Mouse (Mus musculus) inflammation-experienced regulatory T-cells, adult 6 months (primary cell): ENCODE results near the gene Clec4f. TPM values are rescaled to one million over a fixed set of nuclear protein-coding genes. Genes with fewer than 3 reads are reported as not detected.
A peak's percentile ranks its signal among the peaks of the same experiment; 100 is the strongest.

Experiments used
- ATAC-seq: one replicate; pipeline ENCODE4 v1.8.0; 2017
- polyA plus RNA-seq, 3 experiments: library from polyadenylated mRNA; unstranded; fragments of 100-300 nt; shearing (Covaris generic); gene quantifications; one replicate each; pipeline ENCODE4 v1.2.1; 2017

The Clec4f gene
- polyA plus RNA-seq, 3 experiments from 2014 or later = not detected

DNA sequence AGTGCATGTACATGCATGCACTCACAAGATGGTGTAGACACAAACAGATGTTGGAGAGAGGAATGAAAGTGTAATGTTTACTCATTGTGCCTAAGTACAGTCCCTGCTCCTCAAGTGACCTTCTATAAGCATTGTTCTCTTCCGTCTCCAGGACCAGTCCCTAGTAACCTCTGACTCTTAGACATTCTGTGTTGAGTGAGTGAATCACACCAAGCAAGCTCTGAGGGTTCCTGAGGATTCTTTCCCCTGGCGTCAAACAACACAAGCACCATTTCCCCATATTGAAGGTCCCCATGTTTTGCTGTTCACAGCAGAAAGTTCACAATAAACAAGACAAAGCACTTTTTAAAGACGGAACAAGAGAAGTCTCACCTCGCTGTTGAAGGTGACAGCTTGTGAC is 24.2 kb downstream of the Clec4f start:
- no peak for ATAC-seq

GRCm38 (mm10) chr6:83626781-83627180 is 29.2 kb downstream of the Clec4f start:
- ATAC-seq = no peak

- no peak for ATAC-seq
Observed at GRCm38 (mm10) chr6:83619955-83620354, 36.0 kb downstream of the Clec4f start.

DNA sequence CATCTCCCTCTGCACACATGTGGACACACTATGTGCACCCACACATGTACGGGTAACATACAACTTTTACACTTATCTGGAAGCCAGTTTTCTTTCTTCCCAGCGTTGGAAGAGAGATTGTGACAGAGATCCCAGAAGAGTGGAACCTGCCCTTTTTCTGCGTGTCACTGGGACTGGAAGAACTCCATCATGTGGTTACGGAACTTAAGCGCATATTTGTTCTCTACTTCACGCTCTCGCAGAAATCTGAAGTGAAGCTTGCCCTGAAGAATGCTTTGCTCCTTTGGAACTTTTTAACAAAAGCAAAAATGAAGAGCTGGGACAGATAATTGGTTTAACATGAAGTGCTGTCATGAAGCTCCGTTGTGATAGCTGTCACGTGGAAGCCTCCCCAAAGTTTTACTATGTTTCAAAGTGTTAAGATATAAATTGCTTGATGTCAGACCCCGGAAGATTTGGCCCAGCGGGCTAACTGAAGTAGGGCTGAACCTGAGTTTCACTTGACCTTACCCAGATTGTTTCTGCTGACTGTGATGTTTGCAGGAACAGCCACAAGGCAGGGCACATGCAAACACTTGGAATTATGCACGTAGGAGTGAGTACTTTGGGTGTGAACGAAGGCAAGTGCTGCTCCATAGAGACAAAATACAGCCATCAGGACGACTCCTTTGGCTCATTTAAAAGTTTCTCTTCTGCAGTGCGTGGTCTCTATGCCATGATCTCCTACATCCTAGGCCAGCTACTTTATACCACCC is 38.2 kb downstream of the Clec4f start:
- no peak for ATAC-seq

- no peak for ATAC-seq
Observed at GRCm38 (mm10) chr6:83616512-83616911, 39.5 kb downstream of the Clec4f start.

GRCm38 (mm10) chr6:83614469-83614868 is 41.5 kb downstream of the Clec4f start:
- no peak for ATAC-seq

- ATAC-seq = no peak
Observed at GRCm38 (mm10) chr6:83612976-83613375, 43.0 kb downstream of the Clec4f start.

GRCm38 (mm10) chr6:83599636-83600174 is 56.3 kb downstream of the Clec4f start:
- no peak for ATAC-seq

DNA sequence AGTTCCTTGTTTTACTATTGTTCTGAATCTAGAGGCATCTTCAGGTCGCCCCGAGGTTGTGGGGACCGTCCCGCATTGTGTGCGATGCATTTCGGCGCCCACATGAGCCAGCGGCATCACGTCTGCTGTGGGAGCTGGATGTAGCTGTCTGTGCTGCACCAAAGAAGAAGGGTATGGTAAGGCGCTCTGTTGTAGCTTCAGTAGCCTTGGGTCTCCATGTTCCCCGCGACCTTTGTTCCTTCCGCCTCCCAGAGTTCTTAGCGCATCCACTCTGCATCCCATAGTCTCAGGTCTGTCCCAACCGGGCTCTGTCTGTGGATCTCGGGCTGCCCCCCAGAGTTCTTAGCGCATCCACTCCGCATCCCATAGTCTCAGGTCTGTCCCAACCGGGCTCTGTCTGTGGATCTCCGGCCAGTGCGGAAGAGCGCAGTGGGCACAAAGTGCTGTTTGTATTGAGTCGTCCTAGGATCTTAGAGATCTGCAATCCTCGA is 56.9 kb downstream of the Clec4f start:
- ATAC-seq = no peak

DNA sequence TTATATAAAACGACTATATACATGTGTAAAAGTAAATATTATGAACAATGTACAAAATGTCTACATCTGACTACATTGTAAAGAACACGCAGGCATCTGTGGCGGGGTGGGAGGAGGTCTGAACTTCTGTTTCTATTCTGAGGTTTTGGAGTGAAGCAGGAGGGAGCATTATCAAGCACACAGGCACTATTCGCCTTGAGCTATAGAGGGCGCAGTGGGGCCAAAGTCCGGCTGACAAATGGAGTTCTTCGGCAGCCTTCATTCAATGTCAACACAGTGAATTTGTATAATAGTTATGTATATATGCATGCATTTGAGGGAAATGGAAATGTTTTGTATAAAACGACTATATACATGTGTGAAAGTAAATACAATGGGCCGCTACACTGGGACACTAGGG is 57.3 kb downstream of the Clec4f start:
- ATAC-seq = peak; percentile 68

GRCm38 (mm10) chr6:83597988-83598387 is 58.0 kb downstream of the Clec4f start:
- ATAC-seq = no peak

GRCm38 (mm10) chr6:83595035-83595434 is 61.0 kb downstream of the Clec4f start:
- ATAC-seq = no peak

Other genes starting within 250 kb of the Clec4f start
- gene Tet3, start 197.1 kb downstream of the Clec4f start, polyA plus RNA-seq = 10 to 100 TPM; 13.2 to 19.4 (median 18.7) TPM
- 100 to 1,000 TPM in 1 of 3 experiments, 10 to 100 TPM in 2; 60.1 to 100 (median 87.6) TPM for gene Dguok, start 149.2 kb downstream of the Clec4f start, polyA plus RNA-seq
- gene Actg2, start 119.9 kb downstream of the Clec4f start, polyA plus RNA-seq = 10 to 100 TPM; 25.8 to 52.0 (median 35.3) TPM
- gene Stambp, start 83.5 kb downstream of the Clec4f start, polyA plus RNA-seq = 10 to 100 TPM; 30.8 to 48.3 (median 33.1) TPM
- gene Cd207, start 21.7 kb upstream of the Clec4f start, polyA plus RNA-seq = not detected
- 1 to 10 TPM in 1 of 3 experiments, not detected in 2; 1.3 TPM for gene Vax2, start 55.1 kb upstream of the Clec4f start, polyA plus RNA-seq
- not detected for gene Atp6v1b1, start 86.8 kb upstream of the Clec4f start, polyA plus RNA-seq
- gene Ankrd53, start 106.5 kb upstream of the Clec4f start, polyA plus RNA-seq = under 1 TPM in 1 of 3 experiments, not detected in 2; 0.29 TPM
- 100 to 1,000 TPM in 1 of 3 experiments, 10 to 100 TPM in 2; 67.9 to 100 (median 91.6) TPM for gene Tex261, start 119.6 kb upstream of the Clec4f start, polyA plus RNA-seq
- 10 to 100 TPM; 24.2 to 42.4 (median 38.8) TPM for gene Nagk, start 138.8 kb upstream of the Clec4f start, polyA plus RNA-seq
- 10 to 100 TPM; 19.6 to 30.8 (median 21.7) TPM for gene Paip2b, start 175.6 kb upstream of the Clec4f start, polyA plus RNA-seq
- 100 to 1,000 TPM in 2 of 3 experiments, 10 to 100 TPM in 1; 90.8 to 175 (median 132) TPM for gene Zfp638, start 210.9 kb upstream of the Clec4f start, polyA plus RNA-seq